Mouse (Mus musculus) layer of hippocampus, adult 9-10 months (tissue): ENCODE measurements around the gene Lbx1.

Source experiments
- DNase-seq: peaks from one replicate; pipeline ENCODE4 v3.0.0; 2022; ENCODE audit warnings: low spot score

The Lbx1 gene

DNA sequence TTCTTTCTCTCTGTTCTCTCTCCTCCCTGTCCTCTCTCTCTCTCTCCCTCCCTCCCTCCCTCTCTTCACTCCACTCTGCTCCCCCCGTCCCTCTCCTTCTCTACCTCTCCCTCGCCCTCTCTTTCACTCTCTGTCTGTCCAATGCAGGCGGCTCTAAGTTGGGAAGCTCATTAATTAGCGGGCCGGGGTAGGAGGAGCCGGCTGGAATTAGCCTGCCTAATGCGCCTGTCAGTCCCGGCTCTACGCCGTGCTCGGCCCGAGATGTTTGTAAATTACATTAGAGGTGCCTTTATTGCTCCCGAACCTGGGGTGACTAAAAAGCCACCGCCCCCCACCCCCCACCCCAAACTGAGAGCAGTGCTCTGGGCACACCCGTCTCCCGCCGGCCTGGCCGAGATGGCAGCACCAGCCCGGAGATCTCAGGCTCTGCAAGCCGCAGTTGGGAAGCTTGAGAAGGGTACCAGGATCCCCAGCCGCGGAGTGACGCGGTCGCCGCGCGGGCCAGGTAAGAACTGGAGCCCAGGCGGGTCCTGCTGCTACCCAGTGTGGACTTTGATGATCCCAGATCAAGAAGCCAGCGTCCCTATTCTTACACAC is at the start of gene Lbx1:
Lbx1 (minus strand) TSS at position 47 of the 597 bp plus-strand sequence.
- no peak for DNase-seq

DNA sequence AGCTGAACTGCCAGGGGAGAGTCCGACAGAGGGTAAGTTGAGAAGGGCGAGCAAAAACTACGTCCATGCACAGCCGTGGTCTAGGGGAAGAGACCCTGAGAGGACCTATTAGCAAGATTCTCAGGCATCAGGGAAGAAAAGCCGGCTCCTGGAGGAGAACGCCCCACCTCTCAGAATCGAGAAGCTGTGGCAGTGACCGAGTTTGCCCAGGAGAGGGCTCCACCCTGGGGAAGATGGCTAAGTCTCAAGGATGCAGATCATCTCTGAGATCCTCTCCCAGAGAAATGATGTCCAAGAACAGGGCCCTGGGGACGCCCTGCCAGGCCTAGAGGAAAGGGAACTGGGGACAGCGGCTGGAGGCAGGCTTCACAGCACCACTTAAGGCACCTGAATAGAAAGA is 47.7 kb upstream of the Lbx1 start:
- DNase-seq: no peak

DNA sequence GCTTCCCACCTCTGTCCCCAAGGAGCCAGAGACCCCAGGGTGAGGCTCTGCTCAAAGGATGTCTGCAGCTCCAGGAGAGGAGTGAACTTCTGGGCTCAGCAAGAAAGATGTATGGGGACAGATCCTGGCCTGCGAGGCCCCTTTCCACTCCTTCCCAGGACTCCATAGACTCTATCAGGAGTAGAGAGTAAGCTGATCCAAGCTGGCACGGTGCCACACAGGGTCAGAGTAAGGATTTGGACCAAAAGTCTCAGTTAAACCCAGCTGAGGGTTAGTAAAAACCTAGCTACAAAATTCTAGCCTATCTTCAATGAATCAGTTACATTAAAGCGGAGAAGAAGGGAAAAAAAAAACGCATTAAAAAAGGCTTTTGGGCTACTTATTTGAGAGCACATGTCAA is 40.6 kb upstream of the Lbx1 start:
- no peak for DNase-seq

DNA sequence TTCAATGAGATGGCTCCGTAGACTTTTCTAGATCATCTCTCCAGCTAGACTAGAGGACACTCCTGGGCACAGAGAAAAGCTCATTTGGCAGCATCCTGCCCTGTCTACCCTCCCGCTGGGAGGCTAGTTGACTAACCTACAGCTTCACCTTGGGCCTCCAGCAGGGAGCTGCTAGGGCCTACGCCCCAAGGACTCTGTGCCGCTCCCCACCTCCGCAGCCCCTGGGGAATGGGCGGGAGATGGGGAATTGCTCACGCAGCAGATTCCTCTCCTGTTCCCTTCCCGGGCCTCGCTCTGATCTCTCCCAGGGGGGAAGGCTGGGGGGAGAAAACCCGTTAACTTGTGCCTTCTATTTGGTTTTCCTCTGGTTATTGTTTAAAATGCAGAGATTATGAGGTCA is 36.4 kb upstream of the Lbx1 start:
- DNase-seq: no peak

DNA sequence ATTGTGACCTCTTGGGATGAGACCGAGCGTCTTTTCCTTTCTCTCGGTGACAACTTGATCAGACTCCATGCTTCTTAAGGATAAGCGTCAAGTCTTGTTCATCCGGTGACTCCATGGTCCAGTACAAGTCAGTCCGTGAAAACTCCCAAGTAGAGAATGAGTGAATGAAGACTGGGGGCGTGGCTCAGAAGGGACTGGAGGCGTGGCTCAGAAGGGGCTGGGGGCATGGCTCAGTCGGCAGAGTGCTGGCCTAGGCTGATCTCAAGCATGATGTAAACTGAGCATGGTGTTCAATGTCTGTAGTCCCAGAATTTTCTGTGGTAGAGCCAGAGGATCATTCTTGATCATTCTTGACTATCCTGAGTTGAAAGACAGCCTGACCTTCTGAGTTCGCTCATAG is 27.4 kb upstream of the Lbx1 start:
- no peak for DNase-seq

- no peak for DNase-seq
These were observed 22.1 kb upstream of the Lbx1 start for GRCm38 (mm10) chr19:45257414-45258326.

DNA sequence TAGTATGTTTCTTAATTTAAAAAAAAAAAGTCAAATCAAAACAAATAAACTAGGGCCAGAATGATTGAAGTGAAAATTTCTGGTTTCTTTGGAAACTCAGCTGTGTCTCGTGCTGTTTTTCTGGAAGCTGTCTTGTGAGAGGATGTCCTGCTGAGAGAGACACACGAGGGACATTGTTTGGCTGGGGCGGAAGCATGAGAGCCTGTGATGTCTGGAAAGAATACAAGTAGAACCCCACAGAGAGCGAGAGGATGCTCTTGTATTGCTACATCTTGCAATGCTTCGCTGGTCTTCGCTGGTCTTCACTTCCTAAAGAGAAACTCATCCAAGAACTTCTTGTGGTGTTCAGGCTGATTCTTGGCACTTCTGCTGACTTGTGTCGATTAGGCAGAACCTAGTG is 19.2 kb upstream of the Lbx1 start:
- DNase-seq: no peak

GRCm38 (mm10) chr19:45252436-45252835 is 16.8 kb upstream of the Lbx1 start:
- no peak for DNase-seq

- DNase-seq: no peak
These were observed 13.1 kb upstream of the Lbx1 start for GRCm38 (mm10) chr19:45248691-45249090.

DNA sequence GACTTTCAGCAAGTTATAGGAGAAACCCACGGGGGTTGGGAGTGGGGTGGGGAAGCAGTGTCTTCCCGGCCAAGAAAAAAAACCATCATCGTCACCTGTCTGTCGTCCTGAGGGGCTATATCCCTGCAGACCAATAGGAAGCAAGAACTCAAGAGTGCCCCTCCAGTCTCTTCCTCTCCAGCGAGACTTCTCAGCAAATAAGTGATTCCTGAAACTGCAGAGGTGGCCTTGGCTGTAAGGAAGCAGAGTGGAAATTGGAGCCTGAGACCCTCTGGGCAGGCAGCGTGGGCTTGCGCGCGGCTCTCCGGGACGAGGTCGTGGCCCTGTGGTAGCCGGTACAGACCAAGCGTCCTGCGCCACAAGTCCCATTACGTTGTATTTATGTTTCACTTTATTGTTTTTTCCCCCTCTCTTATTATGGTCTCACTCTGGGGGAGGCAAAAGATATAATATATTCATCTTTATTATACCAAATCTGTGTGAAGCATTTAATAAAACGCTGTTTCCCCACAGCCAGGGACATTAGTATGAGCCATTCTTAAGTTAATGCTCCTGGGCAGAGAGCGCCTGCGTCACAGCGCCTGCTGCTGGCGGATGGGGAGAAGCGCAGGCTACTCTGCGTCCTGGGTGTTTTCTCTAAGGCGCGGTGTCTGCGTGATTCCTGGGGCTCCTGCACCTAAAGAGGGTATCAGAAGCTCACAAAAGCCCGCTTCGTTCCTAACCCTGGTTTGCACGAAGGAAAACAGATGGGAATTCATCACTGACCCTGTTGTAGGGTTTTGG is 8.5 kb upstream of the Lbx1 start:
- DNase-seq: no peak

- DNase-seq: no peak
These were observed 7.6 kb upstream of the Lbx1 start for GRCm38 (mm10) chr19:45243264-45243602.

GRCm38 (mm10) chr19:45242348-45243263 is 7.0 kb upstream of the Lbx1 start:
- no peak for DNase-seq

DNA sequence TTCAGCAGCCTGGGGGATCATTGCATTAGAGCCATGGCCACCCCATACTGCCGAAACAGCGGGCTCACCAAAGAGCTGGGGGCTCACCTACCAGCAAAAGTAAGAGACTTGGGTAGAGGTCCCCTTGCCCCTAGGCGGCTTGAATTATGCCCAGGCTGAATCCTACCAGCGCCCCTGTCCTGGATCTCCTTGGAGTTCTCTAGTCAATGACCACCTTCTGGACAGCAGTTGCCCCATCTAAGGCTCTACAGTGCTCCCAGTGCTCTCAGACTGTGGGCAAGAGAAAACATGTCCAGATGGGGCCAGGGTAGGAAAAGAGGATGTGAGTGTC is 6.4 kb upstream of the Lbx1 start:
- no peak for DNase-seq

- DNase-seq: no peak
These were observed 4.4 kb upstream of the Lbx1 start for GRCm38 (mm10) chr19:45240026-45240425.

DNA sequence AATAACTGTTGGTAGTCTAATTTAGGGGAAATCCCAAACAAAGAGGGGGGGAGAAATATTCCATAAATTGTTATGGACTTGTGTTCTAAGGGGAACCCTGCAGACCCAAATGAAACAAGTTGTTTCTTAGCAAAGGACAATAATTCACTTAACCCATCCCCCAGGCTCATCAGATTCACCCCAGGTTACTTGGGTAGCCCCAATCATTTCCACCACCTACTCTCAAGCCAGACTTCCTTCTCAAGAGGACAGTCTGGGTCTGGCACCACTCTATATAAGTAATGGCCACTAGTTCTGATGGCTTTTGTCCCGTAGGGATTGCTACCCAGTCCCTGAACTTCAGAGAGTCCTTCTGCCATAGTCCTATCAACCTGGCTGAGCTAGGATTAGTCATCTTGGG is 3.6 kb upstream of the Lbx1 start:
- no peak for DNase-seq

DNA sequence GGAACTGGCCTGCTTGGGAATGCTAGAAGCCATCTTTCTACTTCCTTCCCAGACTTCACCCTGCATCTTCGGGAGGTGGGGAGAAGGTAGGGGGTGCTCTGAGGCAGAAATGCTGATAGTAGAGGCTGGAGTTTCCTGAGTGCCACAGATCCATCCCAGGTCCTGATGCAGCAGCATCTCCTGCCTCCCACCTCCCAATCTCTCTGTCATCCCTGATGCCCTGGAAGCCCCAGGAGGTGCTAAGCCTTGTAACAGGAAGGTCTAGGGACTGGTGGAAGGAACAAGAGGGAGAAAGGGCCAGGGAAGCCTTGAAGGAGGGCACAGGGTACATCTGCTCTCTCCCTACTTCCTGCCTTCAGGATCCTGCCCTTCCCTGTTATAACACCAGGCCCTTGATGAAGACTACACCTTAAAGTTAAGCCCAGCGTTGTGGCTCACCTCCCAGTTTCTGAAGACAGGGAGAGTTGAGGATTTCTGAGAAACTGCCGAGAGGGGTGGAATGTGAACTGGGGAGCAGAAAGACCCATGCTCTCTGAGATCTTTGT is 2.1 kb upstream of the Lbx1 start:
- DNase-seq: no peak

- DNase-seq: no peak
These were observed 1.5 kb upstream of the Lbx1 start for GRCm38 (mm10) chr19:45237099-45237498.

GRCm38 (mm10) chr19:45236363-45236942 is 841 bp upstream of the Lbx1 start:
- DNase-seq: no peak

- no peak for DNase-seq
These were observed 276 bp downstream of the Lbx1 start for GRCm38 (mm10) chr19:45235331-45235741.

- DNase-seq: no peak
These were observed 811 bp downstream of the Lbx1 start for GRCm38 (mm10) chr19:45234771-45235231.

GRCm38 (mm10) chr19:45234191-45234770 is 1.3 kb downstream of the Lbx1 start:
- no peak for DNase-seq
